8 mouse cellular contexts compared by ENCODE assay signal in genomic region chr5:73257723-73258122, GRCm38 (mm10). TPM values are rescaled to one million over a fixed set of nuclear protein-coding genes. Genes with fewer than 3 reads are reported as not detected.
DNase-seq lines count a peak whose midpoint lies in the region; ATAC-seq and TF ChIP-seq lines count a peak whose summit lies in the region.

No protein-coding gene starts in this region.

- ATAC-seq in kidney, postnatal 0 days (replicated peaks; ENCODE audit: low FRiP score, low read depth) = no peak
- no peak for ATAC-seq in hindbrain, embryonic 16.5 days
- ATAC-seq in midbrain, embryonic 14.5 days (ENCODE audit: low FRiP score, low TSS enrichment) = no peak
- ATAC-seq in cerebellum, adult (ENCODE audit: insufficient number of reproducible peaks, low FRiP score, low TSS enrichment) = no peak

- no peak overlapping the region for H3K9ac ChIP-seq in kidney, postnatal 0 days (ENCODE audit: low read depth, low read length)
- no peak overlapping the region for H3K9ac ChIP-seq in hindbrain, embryonic 16.5 days (ENCODE audit: low read depth, low read length)
- H3K9ac ChIP-seq in midbrain, embryonic 14.5 days (replicated peaks; ENCODE audit: low read length) = no peak overlapping the region

- no peaks in the 10 kb centered on the region for H3K36me3 ChIP-seq in kidney, postnatal 0 days (ENCODE audit: insufficient read depth, low read length)
- H3K36me3 ChIP-seq in kidney, adult 2 months (ENCODE audit: control insufficient read depth, insufficient read depth, low read length) = no peaks in the 10 kb centered on the region
- H3K36me3 ChIP-seq in embryonic facial prominence, embryonic 10.5 days (replicated peaks) = no peaks in the 10 kb centered on the region
- H3K36me3 ChIP-seq in hindbrain, embryonic 16.5 days (ENCODE audit: control insufficient read depth, insufficient read depth, low read length) = no peaks in the 10 kb centered on the region
- no peaks in the 10 kb centered on the region for H3K36me3 ChIP-seq in midbrain, embryonic 14.5 days (ENCODE audit: control insufficient read depth, insufficient read depth, low read length)

- H3K27ac ChIP-seq in kidney, postnatal 0 days = no peak overlapping the region
- no peak overlapping the region for H3K27ac ChIP-seq in kidney, adult 2 months (ENCODE audit: insufficient read depth, low read depth, low read length)
- H3K27ac ChIP-seq in embryonic facial prominence, embryonic 10.5 days (replicated peaks) = no peak overlapping the region
- no peak overlapping the region for H3K27ac ChIP-seq in hindbrain, embryonic 16.5 days (ENCODE audit: low read depth, low read length)
- no peak overlapping the region for H3K27ac ChIP-seq in midbrain, embryonic 14.5 days (replicated peaks; ENCODE audit: low read depth, low read length)

- no peak for TF ChIP-seq CTCF in kidney, postnatal 0 days (IDR thresholded peaks at IDR 0.05; ENCODE audit: low read depth)
- no peak for TF ChIP-seq CTCF in kidney, adult 2 months (conservative IDR thresholded peaks at IDR 0.05; ENCODE audit: insufficient read depth, insufficient read length, low read depth, low read length)

- H3K4me1 ChIP-seq in kidney, postnatal 0 days (replicated peaks; ENCODE audit: insufficient read depth, low read length) = peaks cover 7% of the 10 kb centered on the region; the same call in 1 of the 2 replicates
- peaks cover 7% of the 10 kb centered on the region; the same call in 1 of the 2 replicates for H3K4me1 ChIP-seq in kidney, adult 2 months (ENCODE audit: control insufficient read depth, insufficient read depth, low read length)
- peaks cover 25% of the 10 kb centered on the region for H3K4me1 ChIP-seq in embryonic facial prominence, embryonic 10.5 days
- peaks cover 13% of the 10 kb centered on the region for H3K4me1 ChIP-seq in hindbrain, embryonic 16.5 days (ENCODE audit: control insufficient read depth, insufficient read depth, low read depth, low read length)
- peaks cover 19% of the 10 kb centered on the region for H3K4me1 ChIP-seq in midbrain, embryonic 14.5 days (ENCODE audit: control insufficient read depth, insufficient read depth, low read length)

- H3K27me3 ChIP-seq in kidney, postnatal 0 days (ENCODE audit: insufficient read depth, low read length) = no peaks in the 10 kb centered on the region
- no peaks in the 10 kb centered on the region for H3K27me3 ChIP-seq in kidney, adult 2 months (replicated peaks; ENCODE audit: control insufficient read depth, insufficient read depth, low read length)
- H3K27me3 ChIP-seq in embryonic facial prominence, embryonic 10.5 days (replicated peaks; ENCODE audit: low read depth, poor library complexity, severe bottlenecking) = 0 out of 2 replicates have a peak, but pooled peaks cover 3% of the 10 kb centered on the region
- H3K27me3 ChIP-seq in hindbrain, embryonic 16.5 days (replicated peaks; ENCODE audit: control insufficient read depth, insufficient read depth, low read length) = no peaks in the 10 kb centered on the region
- H3K27me3 ChIP-seq in midbrain, embryonic 14.5 days (ENCODE audit: control insufficient read depth, insufficient read depth, low read length) = no peaks in the 10 kb centered on the region

- peak overlapping the region; percentile 77; the same call in 1 of the 2 replicates for H3K4me2 ChIP-seq in kidney, postnatal 0 days (ENCODE audit: low read length)
- H3K4me2 ChIP-seq in hindbrain, embryonic 16.5 days (ENCODE audit: low read length) = peak overlapping the region; percentile 64
- H3K4me2 ChIP-seq in midbrain, embryonic 14.5 days (ENCODE audit: low read length) = peak overlapping the region; percentile 62

- H3K4me3 ChIP-seq in kidney, postnatal 0 days (replicated peaks; ENCODE audit: low read depth, low read length) = no peak overlapping the region
- no peak overlapping the region for H3K4me3 ChIP-seq in kidney, adult 2 months (ENCODE audit: insufficient read depth, low read depth, low read length)
- peak overlapping the region; percentile 81; the same call in 1 of the 2 replicates for H3K4me3 ChIP-seq in embryonic facial prominence, embryonic 10.5 days
- no peak overlapping the region; the same call in 1 of the 2 replicates for H3K4me3 ChIP-seq in hindbrain, embryonic 16.5 days (ENCODE audit: low read length)
- 0 out of 2 replicates have a peak overlapping the region, but pooled peaks have one; percentile 41 for H3K4me3 ChIP-seq in midbrain, embryonic 14.5 days (replicated peaks; ENCODE audit: low read depth, low read length)

- no peak for DNase-seq in kidney, postnatal 0 days (ENCODE audit: low spot score)
- no peak for DNase-seq in kidney, adult 2 months
- DNase-seq in embryonic facial prominence, embryonic 10.5 days (ENCODE audit: low spot score) = no peak
- DNase-seq in midbrain, embryonic 14.5 days = no peak
- DNase-seq in layer of hippocampus, postnatal 14 days (ENCODE audit: low spot score in 2 of 2) = no peak
- no peak for DNase-seq in right cerebral cortex, postnatal 14 days

- WGBS in kidney, postnatal 0 days = 55% methylated on average over 8 of the region's 8 CpGs
- WGBS in kidney, adult 2 months = 58% methylated on average over 8 of the region's 8 CpGs
- 54% methylated on average over 8 of the region's 8 CpGs for WGBS in embryonic facial prominence, embryonic 10.5 days
- whole genome bisulfite sequencing in hindbrain, embryonic 16.5 days = 60% methylated on average over 8 of the region's 8 CpGs
- WGBS in midbrain, embryonic 14.5 days = 58% methylated on average over 8 of the region's 8 CpGs

- no peak for TF ChIP-seq POLR2A in kidney, adult 2 months (IDR thresholded peaks at IDR 0.05; ENCODE audit: low read depth, low read length)

- no peaks in the 10 kb centered on the region for H3K9me3 ChIP-seq in kidney, postnatal 0 days (replicated peaks; ENCODE audit: low read length)
- H3K9me3 ChIP-seq in embryonic facial prominence, embryonic 10.5 days = no peaks in the 10 kb centered on the region
- H3K9me3 ChIP-seq in hindbrain, embryonic 16.5 days (ENCODE audit: control insufficient read depth, low read length) = no peaks in the 10 kb centered on the region
- H3K9me3 ChIP-seq in midbrain, embryonic 14.5 days (ENCODE audit: control insufficient read depth, low read length) = no peaks in the 10 kb centered on the region

RNA-seq across cellular contexts. Expression of gene Fryl, which starts 1.3 kb away (rescaled TPM):
- polyA plus RNA-seq in kidney, postnatal 0 days (2015; fragmentation: Nextera tagmentation; extraction: Ambion mirVana) = 20.6 and 22.6 TPM in 2 replicates
- polyA plus RNA-seq in kidney, adult 2 months (2012; rRNA removed) = 29.9 and 33.4 TPM in 2 replicates
- polyA plus RNA-seq in embryonic facial prominence, embryonic 10.5 days (2016; fragmentation: Nextera tagmentation; extraction: Ambion mirVana) = 24.3 and 25.1 TPM in 2 replicates
- polyA plus RNA-seq in hindbrain, embryonic 16.5 days (2015; fragmentation: Nextera tagmentation; extraction: Ambion mirVana) = 29.3 and 32.1 TPM in 2 replicates
- polyA plus RNA-seq in midbrain, embryonic 14.5 days (2014; fragmentation: Nextera tagmentation; extraction: Ambion mirVana) = 45.3 and 48.5 TPM in 2 replicates
- total RNA-seq in layer of hippocampus, postnatal 14 days (2021) = 10 to 100 TPM; 68.4 to 72.2 TPM

RNA-seq across cellular contexts. Expression of gene Ociad1, which starts 34.9 kb away (rescaled TPM):
- polyA plus RNA-seq in kidney, postnatal 0 days (2015; fragmentation: Nextera tagmentation; extraction: Ambion mirVana) = 209 and 222 TPM in 2 replicates
- polyA plus RNA-seq in kidney, adult 2 months (2012; rRNA removed) = 65.6 and 75.6 TPM in 2 replicates
- polyA plus RNA-seq in embryonic facial prominence, embryonic 10.5 days (2016; fragmentation: Nextera tagmentation; extraction: Ambion mirVana) = 135 and 137 TPM in 2 replicates
- polyA plus RNA-seq in hindbrain, embryonic 16.5 days (2015; fragmentation: Nextera tagmentation; extraction: Ambion mirVana) = 352 and 402 TPM in 2 replicates
- 207 and 269 TPM in 2 replicates for polyA plus RNA-seq in midbrain, embryonic 14.5 days (2014; fragmentation: Nextera tagmentation; extraction: Ambion mirVana)
- 100 to 1,000 TPM; 390 to 412 TPM for total RNA-seq in layer of hippocampus, postnatal 14 days (2021)

Comparison
In these comparisons a context has a peak if more than half of its experiments do, and no peak if none do; other contexts are left out.
1. H3K4me3 ChIP-seq: peak in embryonic facial prominence, embryonic 10.5 days (single experiment) and midbrain, embryonic 14.5 days (single experiment); none in kidney, postnatal 0 days (single experiment), kidney, adult 2 months (single experiment) and hindbrain, embryonic 16.5 days (single experiment).
2. Peak in every context shown above with its lines, with median percentiles within 50 percentile points of each other: H3K4me2 ChIP-seq.